Mouse (Mus musculus) embryonic fibroblast, embryonic 13.5 days (primary cell): ENCODE results near the gene Itgae. TPM values are rescaled to one million over a fixed set of nuclear protein-coding genes. Genes with fewer than 3 reads are reported as not detected.
A peak's percentile ranks its signal among the peaks of the same experiment; 100 is the strongest.

Experiments used
- H3K27ac ChIP-seq: 2 replicates; pipeline ENCODE4 v1.5.1; 2012; ENCODE audit warnings: low read length, control low read depth, inconsistent platforms; ENCODE audit not compliant: insufficient read depth
- H3K4me1 ChIP-seq: 2 replicates; pipeline ENCODE4 v1.6.1; 2011; ENCODE audit warnings: low read length; ENCODE audit not compliant: control insufficient read depth, insufficient read depth
- H3K4me3 ChIP-seq: 2 replicates; pipeline ENCODE4 v1.5.1; 2011; ENCODE audit warnings: mild to moderate bottlenecking, control low read depth, low read length; ENCODE audit not compliant: insufficient read depth
- CTCF ChIP-seq: IDR thresholded peaks from 2 replicates; pipeline ENCODE4 v1.5.1; 2011; ENCODE audit warnings: mild to moderate bottlenecking, control low read depth, low read length, moderate library complexity, borderline replicate concordance; ENCODE audit not compliant: insufficient read depth
- POLR2A ChIP-seq: IDR thresholded peaks from 2 replicates; pipeline ENCODE4 v1.6.1; 2011; ENCODE audit warnings: low read depth, mild to moderate bottlenecking, control low read depth, low read length, moderate library complexity
- polyA plus RNA-seq: library from polyadenylated mRNA; stranded (reverse); fragments of >200 nt; gene quantifications from 2 replicates; pipeline ENCODE4 v1.2.4, GENCODE M21; 2011; ENCODE audit warnings: low read depth; ENCODE audit not compliant: missing spikeins, insufficient read length

Gene Itgae
- polyA plus RNA-seq = not detected in 2 replicates

DNA sequence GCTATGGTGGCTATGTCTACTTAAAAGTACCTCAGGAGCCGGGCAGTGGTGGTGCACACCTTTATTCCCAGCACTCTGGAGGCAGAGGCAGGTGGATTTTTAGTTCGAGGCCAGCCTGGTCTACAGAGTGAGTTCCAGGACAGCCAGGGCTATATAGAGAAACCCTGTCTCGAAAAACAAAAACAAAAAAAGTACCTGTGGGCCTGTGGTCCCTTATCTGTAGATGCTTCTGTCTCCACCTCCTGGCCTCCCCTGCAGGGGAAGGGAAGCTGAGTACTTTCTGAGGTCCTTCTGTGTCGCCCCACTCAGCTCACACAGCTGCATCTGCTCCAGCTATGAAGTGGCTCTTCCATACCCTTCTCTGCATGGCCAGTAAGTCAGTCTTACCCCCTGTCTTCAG is at the start of gene Itgae:
TSS of gene Itgae (plus strand) at position 301 of the 400 bp plus-strand sequence.
- TF ChIP-seq POLR2A = no peak
- TF ChIP-seq CTCF = no peak
- Histone ChIP-seq H3K27ac (no peak within 1 kb of the TSS), H3K4me1 (peaks cover 17% of the 10 kb centered on the region), H3K4me3 (no peak within 1 kb of the TSS)

DNA sequence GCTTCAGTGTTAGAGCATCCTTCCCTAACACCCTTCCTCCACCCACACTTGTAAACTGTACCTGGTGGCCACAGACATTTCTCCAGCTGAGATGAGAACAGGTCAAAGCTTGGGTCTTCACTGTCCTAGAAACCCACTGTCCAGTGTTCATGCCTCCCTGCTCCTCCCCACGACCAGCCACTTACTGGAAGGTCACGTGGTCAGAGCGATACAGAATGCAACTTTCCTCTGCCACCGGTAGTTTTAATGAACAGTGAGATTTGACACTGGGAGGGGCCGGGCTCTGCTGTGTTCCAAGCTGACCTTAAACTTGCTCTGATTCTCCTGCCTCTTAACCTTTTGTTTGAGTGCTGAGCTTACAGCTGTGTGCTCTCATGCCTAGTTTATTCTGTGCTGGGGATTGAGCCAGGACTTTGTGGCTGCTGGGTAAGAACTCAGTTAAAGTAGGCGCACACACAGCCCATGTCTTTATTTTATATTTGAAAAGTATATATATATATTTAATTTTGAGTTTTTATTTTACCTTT is 46.1 kb upstream of the Itgae start:
- no peaks in the 10 kb centered on the region for H3K4me1 ChIP-seq
- H3K27ac ChIP-seq = no peak overlapping the region
- TF ChIP-seq CTCF (no peak), POLR2A (no peak)
- H3K4me3 ChIP-seq = no peak overlapping the region

DNA sequence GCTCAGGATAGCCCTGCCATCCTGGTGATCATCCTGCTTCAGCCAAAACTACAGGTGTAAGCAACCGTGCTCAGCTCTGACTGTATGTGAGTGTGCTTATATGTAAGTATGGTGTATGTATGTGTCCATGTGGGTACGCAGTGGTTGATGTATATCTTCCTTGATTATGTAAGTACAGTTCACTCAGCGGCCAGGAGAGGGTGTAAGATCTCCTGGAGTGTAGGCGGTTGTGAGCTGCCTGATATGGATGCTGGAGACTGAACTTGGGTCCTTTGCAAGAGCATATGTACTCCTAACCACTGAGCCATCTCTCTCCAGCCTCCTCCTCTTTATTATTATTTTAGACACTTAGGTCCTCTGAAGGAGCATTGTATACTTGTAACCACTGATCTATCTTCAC is 45.6 kb upstream of the Itgae start:
- no peaks in the 10 kb centered on the region for H3K4me1 ChIP-seq
- no peak for TF ChIP-seq POLR2A
- no peak for TF ChIP-seq CTCF
- H3K27ac ChIP-seq = no peak overlapping the region
- no peak overlapping the region for H3K4me3 ChIP-seq

DNA sequence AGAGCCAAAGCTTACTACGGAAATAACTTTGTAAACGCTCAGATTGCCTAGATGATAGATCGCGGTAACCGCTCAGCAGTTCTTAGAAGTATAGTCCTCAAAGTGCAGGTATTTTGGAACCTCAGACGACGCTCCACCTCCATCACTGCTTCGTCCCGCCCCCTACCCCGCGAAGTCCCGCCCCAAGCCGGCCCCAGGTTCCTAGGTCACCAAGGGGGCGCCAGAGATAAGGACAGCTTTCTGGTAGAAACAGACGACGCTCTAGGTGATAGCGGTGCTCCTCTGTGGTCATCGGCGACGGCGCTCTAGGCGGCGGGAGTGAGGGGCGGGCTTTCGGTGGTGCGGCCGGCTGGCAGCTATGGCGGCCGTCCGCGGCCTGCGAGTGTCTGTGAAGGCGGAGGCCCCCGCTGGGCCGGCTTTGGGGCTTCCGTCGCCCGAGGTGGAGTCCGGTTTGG is 42.8 kb upstream of the Itgae start, which contains the start of gene Ncbp3:
TSS of gene Ncbp3 (plus strand) at position 242 of the 455 bp plus-strand sequence.
- TF ChIP-seq CTCF = peak; percentile 53; the same call in 1 of the 2 replicates
- peak; percentile 38 for TF ChIP-seq POLR2A
- Histone ChIP-seq H3K27ac (peak within 1 kb of the TSS; percentile 54), H3K4me1 (no peaks in the 10 kb centered on the region), H3K4me3 (peak within 1 kb of the TSS; percentile 85)

DNA sequence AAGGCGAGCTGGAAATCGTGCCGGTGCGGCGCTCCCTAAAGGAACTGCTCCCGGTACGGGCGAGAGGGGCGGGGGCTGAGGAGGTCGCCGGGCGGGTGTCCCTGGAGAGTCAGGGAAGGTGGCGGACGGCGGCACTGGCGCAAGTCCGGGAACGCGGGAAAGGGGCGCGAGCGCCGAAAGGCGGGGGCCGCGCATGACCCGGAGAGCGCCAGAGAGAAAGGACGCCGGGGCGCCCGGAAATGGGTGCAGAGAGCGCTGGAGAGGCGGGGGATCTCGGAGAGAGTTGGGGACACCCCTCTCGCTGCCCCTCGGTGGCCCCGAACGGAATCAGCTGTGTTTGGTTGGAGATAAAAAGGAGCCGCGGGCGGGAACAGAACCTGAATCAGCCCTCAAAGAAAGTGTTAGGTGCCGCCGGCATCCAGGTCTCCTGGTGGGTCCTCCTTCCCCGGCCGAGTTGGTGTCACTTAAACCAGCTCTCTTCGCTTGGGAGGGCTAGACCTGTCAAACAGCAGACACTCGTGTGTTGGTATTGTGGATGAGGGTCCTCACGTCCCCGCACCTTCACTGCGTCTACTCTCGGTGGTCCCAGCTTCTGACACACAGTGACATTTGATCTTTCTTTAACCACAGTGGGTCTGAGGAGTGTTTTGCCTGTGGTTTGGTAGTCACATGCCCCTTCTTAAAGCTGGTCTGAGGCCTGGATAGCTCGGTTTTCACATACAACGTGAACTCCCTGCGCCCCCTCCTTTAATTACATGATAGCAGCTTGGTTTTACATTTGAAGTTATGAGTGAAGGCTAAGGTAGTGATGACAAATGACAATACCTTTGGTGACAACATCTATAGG is 42.1 kb upstream of the Itgae start:
- TF ChIP-seq CTCF (no peak), POLR2A (no peak)
- Histone ChIP-seq H3K27ac (peak overlapping the region; percentile 54), H3K4me1 (no peaks in the 10 kb centered on the region), H3K4me3 (peak overlapping the region; percentile 85)

DNA sequence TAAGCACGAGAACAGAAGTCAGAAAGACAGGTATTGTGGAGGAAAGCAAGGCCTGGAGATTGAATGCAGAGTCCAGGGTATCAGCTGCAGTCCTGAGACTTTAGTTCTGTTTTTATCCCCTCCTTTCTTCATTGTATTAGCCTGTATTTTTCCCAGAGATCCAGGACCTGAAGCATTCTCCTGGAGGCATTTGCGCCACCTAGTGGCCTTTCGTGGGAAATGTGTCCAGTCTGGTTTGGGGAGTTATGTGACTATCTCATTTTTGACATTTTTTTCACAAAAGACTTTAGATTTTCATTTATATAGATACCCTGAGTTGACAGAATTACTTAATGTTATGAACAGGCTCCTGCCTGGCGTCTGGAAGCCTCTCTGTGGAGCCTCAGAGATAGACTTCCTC is 41.0 kb upstream of the Itgae start:
- H3K4me3 ChIP-seq = peak overlapping the region; percentile 85
- no peak overlapping the region for H3K27ac ChIP-seq
- no peaks in the 10 kb centered on the region for H3K4me1 ChIP-seq
- peak; percentile 43; the same call in 1 of the 2 replicates for TF ChIP-seq CTCF
- TF ChIP-seq POLR2A = no peak

- H3K4me3 ChIP-seq = no peak overlapping the region
- no peaks in the 10 kb centered on the region for H3K4me1 ChIP-seq
- TF ChIP-seq POLR2A (no peak), CTCF (no peak)
- no peak overlapping the region for H3K27ac ChIP-seq
These were observed 37.6 kb upstream of the Itgae start for GRCm38 (mm10) chr11:73052795-73053194.

GRCm38 (mm10) chr11:73057701-73058100 is 32.7 kb upstream of the Itgae start:
- Histone ChIP-seq H3K27ac (no peak overlapping the region), H3K4me3 (no peak overlapping the region), H3K4me1 (no peaks in the 10 kb centered on the region)
- TF ChIP-seq POLR2A (no peak), CTCF (no peak)

- TF ChIP-seq POLR2A = no peak
- no peak for TF ChIP-seq CTCF
- no peak overlapping the region for H3K4me3 ChIP-seq
- H3K4me1 ChIP-seq = no peaks in the 10 kb centered on the region
- no peak overlapping the region for H3K27ac ChIP-seq
These were observed 30.8 kb upstream of the Itgae start for GRCm38 (mm10) chr11:73059630-73060029.

DNA sequence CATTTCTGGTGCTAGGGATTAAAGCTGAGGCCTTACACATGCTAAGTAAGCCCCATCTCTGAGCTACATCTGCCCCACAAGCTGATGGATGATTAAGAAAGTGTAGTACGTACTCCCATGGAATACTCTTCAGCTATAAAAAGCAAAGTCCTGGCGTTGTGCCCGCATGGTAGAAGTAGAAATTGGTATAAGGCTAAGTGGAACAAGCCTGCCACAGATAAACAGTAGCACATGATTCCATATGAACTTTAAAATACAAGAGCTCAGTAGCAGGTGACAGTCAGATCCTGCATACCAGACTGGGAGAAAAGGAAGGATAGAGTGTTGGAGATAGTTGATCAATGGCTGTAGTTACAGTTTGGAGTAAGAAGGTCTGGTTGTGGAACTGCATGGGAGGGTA is 29.0 kb upstream of the Itgae start:
- TF ChIP-seq CTCF (no peak), POLR2A (no peak)
- Histone ChIP-seq H3K27ac (no peak overlapping the region), H3K4me1 (no peaks in the 10 kb centered on the region), H3K4me3 (no peak overlapping the region)
